Mouse (Mus musculus) midbrain, embryonic 11.5 days (tissue): ENCODE results near the gene Ddc. TPM values are rescaled to one million over a fixed set of nuclear protein-coding genes. Genes with fewer than 3 reads are reported as not detected.

Experiments used
- ATAC-seq: fragments of 200-750 bp; cut with Nextera tagmentation; 2 replicates; pipeline ENCODE4 v1.8.0; 2017; ENCODE audit warnings: moderate TSS enrichment, moderate library complexity; ENCODE audit not compliant: low FRiP score
- DNase-seq: peaks from one replicate; pipeline ENCODE4 v3.0.0; 2015; ENCODE audit warnings: low spot score; ENCODE audit errors: missing footprints
- H3K27ac ChIP-seq: fragments of 300-500 bp; sonication (generic); 2 replicates; pipeline ENCODE4 v1.5.1; 2014; ENCODE audit warnings: low read depth, low read length
- H3K27me3 ChIP-seq: fragments of 300-500 bp; sonication (generic); 2 replicates; pipeline ENCODE4 v1.6.1; 2014; ENCODE audit warnings: mild to moderate bottlenecking, low read length, moderate library complexity, mixed read lengths; ENCODE audit not compliant: control insufficient read depth, insufficient read depth
- H3K36me3 ChIP-seq: fragments of 300-500 bp; sonication (generic); 2 replicates; pipeline ENCODE4 v1.6.1; 2014; ENCODE audit warnings: mild to moderate bottlenecking, low read length, moderate library complexity, mixed read lengths; ENCODE audit not compliant: control insufficient read depth, insufficient read depth
- H3K4me1 ChIP-seq: fragments of 300-500 bp; sonication (generic); 2 replicates; pipeline ENCODE4 v1.6.1; 2014; ENCODE audit warnings: low read length; ENCODE audit not compliant: control insufficient read depth, insufficient read depth
- H3K4me2 ChIP-seq: fragments of 300-500 bp; sonication (generic); 2 replicates; pipeline ENCODE4 v1.6.1; 2014; ENCODE audit warnings: mild to moderate bottlenecking, moderate library complexity
- H3K4me3 ChIP-seq: fragments of 300-500 bp; sonication (generic); 2 replicates; pipeline ENCODE4 v1.5.1; 2014; ENCODE audit warnings: low read depth, low read length
- H3K9ac ChIP-seq: fragments of 300-500 bp; sonication (generic); 2 replicates; pipeline ENCODE4 v1.6.1; 2014; ENCODE audit warnings: low read length
- H3K9me3 ChIP-seq: fragments of 300-500 bp; sonication (generic); 2 replicates; pipeline ENCODE4 v1.6.1; 2016; ENCODE audit warnings: low read length; ENCODE audit not compliant: control insufficient read depth
- WGBS: fragments of 180-500 bp; shearing (Covaris S2); extraction: QIAGEN DNeasy Blood & Tissue Kit; methylation state at CpG from one replicate; pipeline ENCODE4 v1.1.7; 2014; 5-methylcytosine and 5-hydroxymethylcytosine counted together
- polyA plus RNA-seq: library from polyadenylated mRNA; unstranded; fragments of >200 nt; fragmentation: Nextera tagmentation; extraction: Ambion mirVana; gene quantifications from 2 replicates; pipeline ENCODE4 v1.2.1, GENCODE M21; 2014

The Ddc gene
- polyA plus RNA-seq, 1 experiment from 2014 or later = 18.0 TPM

- WGBS = 90% methylated on average over 2 of the region's 2 CpGs
These were observed 120.1 kb downstream of the Ddc start for GRCm38 (mm10) chr11:11777796-11778195.

GRCm38 (mm10) chr11:11777246-11777645 is 120.7 kb downstream of the Ddc start:
- H3K36me3 ChIP-seq = no peaks in the 10 kb centered on the region
- H3K9me3 ChIP-seq = no peaks in the 10 kb centered on the region
- no peak overlapping the region for H3K4me3 ChIP-seq
- no peaks in the 10 kb centered on the region for H3K27me3 ChIP-seq
- DNase-seq = peak; percentile 33
- no peak for ATAC-seq
- 86% methylated on average over 3 of the region's 3 CpGs for WGBS
- H3K27ac ChIP-seq = no peak overlapping the region
- no peaks in the 10 kb centered on the region for H3K4me1 ChIP-seq
- H3K9ac ChIP-seq = no peak overlapping the region
- no peak overlapping the region for H3K4me2 ChIP-seq

More at GRCm38 (mm10) chr11:11777796-11778195, 120.1 kb downstream of the Ddc start:
- Histone ChIP-seq H3K4me2 (no peak overlapping the region), H3K4me1 (no peaks in the 10 kb centered on the region), H3K9ac (no peak overlapping the region), H3K27ac (no peak overlapping the region), H3K4me3 (no peak overlapping the region), H3K36me3 (no peaks in the 10 kb centered on the region), H3K9me3 (no peaks in the 10 kb centered on the region), H3K27me3 (no peaks in the 10 kb centered on the region)
- ATAC-seq (no peak), DNase-seq (peak; percentile 10)

GRCm38 (mm10) chr11:11776822-11777174 is 121.1 kb downstream of the Ddc start:
- H3K9ac ChIP-seq = no peak overlapping the region
- 86% methylated on average over 7 of the region's 7 CpGs for WGBS
- H3K4me2 ChIP-seq = no peak overlapping the region
- H3K9me3 ChIP-seq = no peaks in the 10 kb centered on the region
- no peaks in the 10 kb centered on the region for H3K4me1 ChIP-seq
- no peak overlapping the region for H3K27ac ChIP-seq
- H3K27me3 ChIP-seq = no peaks in the 10 kb centered on the region
- DNase-seq = peak; percentile 69
- H3K4me3 ChIP-seq = no peak overlapping the region
- ATAC-seq = no peak
- no peaks in the 10 kb centered on the region for H3K36me3 ChIP-seq

- ATAC-seq (no peak), DNase-seq (peak; percentile 67)
- WGBS = 71% methylated on average over 4 of the region's 4 CpGs
- H3K4me2 ChIP-seq = no peak overlapping the region
- H3K27me3 ChIP-seq = no peaks in the 10 kb centered on the region
- no peak overlapping the region for H3K27ac ChIP-seq
- H3K9ac ChIP-seq = no peak overlapping the region
- H3K4me1 ChIP-seq = no peaks in the 10 kb centered on the region
- H3K9me3 ChIP-seq = no peaks in the 10 kb centered on the region
- H3K36me3 ChIP-seq = no peaks in the 10 kb centered on the region
- no peak overlapping the region for H3K4me3 ChIP-seq
These were observed 121.7 kb downstream of the Ddc start for GRCm38 (mm10) chr11:11776071-11776821.

- Histone ChIP-seq H3K27ac (no peak overlapping the region), H3K9me3 (no peaks in the 10 kb centered on the region), H3K4me3 (no peak overlapping the region), H3K9ac (no peak overlapping the region), H3K36me3 (no peaks in the 10 kb centered on the region), H3K4me1 (no peaks in the 10 kb centered on the region), H3K4me2 (no peak overlapping the region), H3K27me3 (no peaks in the 10 kb centered on the region)
- 87% methylated on average over 5 of the region's 5 CpGs for WGBS
- ATAC-seq (no peak), DNase-seq (peak; percentile 49)
These were observed 123.1 kb downstream of the Ddc start for GRCm38 (mm10) chr11:11774893-11775292.

GRCm38 (mm10) chr11:11774384-11774783 is 123.6 kb downstream of the Ddc start:
- 95% methylated on average over 4 of the region's 4 CpGs for WGBS
- no peak for ATAC-seq

GRCm38 (mm10) chr11:11772196-11772595 is 125.7 kb downstream of the Ddc start:
- no peaks in the 10 kb centered on the region for H3K4me1 ChIP-seq
- H3K9ac ChIP-seq = no peak overlapping the region
- no peak overlapping the region for H3K4me2 ChIP-seq
- no peak overlapping the region for H3K4me3 ChIP-seq
- ATAC-seq (no peak), DNase-seq (peak; percentile 2)
- H3K36me3 ChIP-seq = no peaks in the 10 kb centered on the region
- no peaks in the 10 kb centered on the region for H3K9me3 ChIP-seq
- H3K27me3 ChIP-seq = no peaks in the 10 kb centered on the region
- 94% methylated on average over 4 of the region's 4 CpGs for WGBS
- H3K27ac ChIP-seq = no peak overlapping the region

More at GRCm38 (mm10) chr11:11774384-11774783, 123.6 kb downstream of the Ddc start:
- no peaks in the 10 kb centered on the region for H3K9me3 ChIP-seq
- no peak overlapping the region for H3K4me3 ChIP-seq
- H3K4me1 ChIP-seq = no peaks in the 10 kb centered on the region
- peak; percentile 31 for DNase-seq
- H3K27ac ChIP-seq = no peak overlapping the region
- no peaks in the 10 kb centered on the region for H3K27me3 ChIP-seq
- no peaks in the 10 kb centered on the region for H3K36me3 ChIP-seq
- H3K9ac ChIP-seq = no peak overlapping the region
- no peak overlapping the region for H3K4me2 ChIP-seq

- no peaks in the 10 kb centered on the region for H3K9me3 ChIP-seq
- no peak overlapping the region for H3K4me3 ChIP-seq
- 92% methylated on average over 3 of the region's 3 CpGs for WGBS
- H3K27ac ChIP-seq = no peak overlapping the region
- H3K27me3 ChIP-seq = no peaks in the 10 kb centered on the region
- peak; percentile 77 for DNase-seq
- no peak for ATAC-seq
- H3K4me1 ChIP-seq = no peaks in the 10 kb centered on the region
- no peak overlapping the region for H3K4me2 ChIP-seq
- H3K9ac ChIP-seq = no peak overlapping the region
- H3K36me3 ChIP-seq = no peaks in the 10 kb centered on the region
These were observed 127.3 kb downstream of the Ddc start for GRCm38 (mm10) chr11:11770691-11771090.

GRCm38 (mm10) chr11:11769281-11769680 is 128.7 kb downstream of the Ddc start:
- Histone ChIP-seq H3K4me1 (no peaks in the 10 kb centered on the region), H3K9ac (no peak overlapping the region), H3K27ac (no peak overlapping the region), H3K27me3 (no peaks in the 10 kb centered on the region), H3K9me3 (no peaks in the 10 kb centered on the region), H3K4me3 (no peak overlapping the region), H3K36me3 (no peaks in the 10 kb centered on the region), H3K4me2 (no peak overlapping the region)
- no peak for DNase-seq
- 92% methylated on average over 20 of the region's 20 CpGs for WGBS
- no peak for ATAC-seq
